Mouse (Mus musculus) layer of hippocampus, postnatal 25 days (tissue): ENCODE measurements at regions not wholly inside any gene's neighbourhood (a gene's known extent, or its start where the extent isn't known, plus 50 kb on each side); places are given as distances from the start of the nearest gene placed in this dataset.

ENCODE experiments used
- DNase-seq, 2 experiments: peaks; one replicate each; pipeline ENCODE4 v3.0.0; 2022; ENCODE audit warnings: mixed read lengths in 2 of 2, low spot score in 1 of 2; ENCODE audit errors: extremely low spot score in 1 of 2

DNA sequence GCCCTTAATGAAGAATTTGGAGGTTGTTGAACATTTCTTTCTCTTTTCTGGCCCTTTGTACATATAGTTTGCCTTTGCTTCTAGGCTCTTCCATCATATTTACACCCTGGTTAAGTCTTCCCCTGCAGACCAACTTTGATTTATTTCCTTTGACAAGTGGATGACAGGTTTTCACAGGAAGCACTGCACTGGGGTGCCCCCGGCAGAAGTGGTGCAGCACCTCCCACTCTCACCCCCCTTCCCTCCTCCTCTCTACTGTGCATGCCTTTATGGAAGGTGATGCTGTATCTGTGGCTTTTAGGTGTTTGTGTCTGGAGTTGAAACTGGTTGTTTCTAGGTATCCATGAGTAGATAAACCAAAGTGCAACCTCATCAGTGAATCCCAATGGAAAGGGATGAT, 518.2 kb upstream of the Nr5a2 start:
- no peak for DNase-seq

DNA sequence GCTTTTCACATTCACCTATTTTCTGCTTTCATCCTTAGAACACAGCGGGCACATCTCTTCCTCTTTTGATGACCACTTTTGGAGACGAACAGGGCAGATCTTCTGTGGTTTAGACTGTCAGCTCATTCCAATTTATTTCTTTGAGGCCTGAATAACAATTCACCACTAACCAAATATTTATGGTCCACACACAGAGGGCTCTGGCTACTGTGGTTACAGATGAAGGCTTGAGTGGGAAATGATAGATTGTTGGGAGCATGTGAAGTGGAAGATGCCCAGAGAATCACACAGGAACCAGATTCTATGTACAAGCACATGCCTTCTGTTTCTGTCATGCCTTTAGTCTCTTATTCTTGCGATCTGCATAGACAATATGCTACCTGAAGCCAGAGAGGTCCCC, 517.0 kb upstream of the Nr5a2 start:
- no peak for DNase-seq

DNA sequence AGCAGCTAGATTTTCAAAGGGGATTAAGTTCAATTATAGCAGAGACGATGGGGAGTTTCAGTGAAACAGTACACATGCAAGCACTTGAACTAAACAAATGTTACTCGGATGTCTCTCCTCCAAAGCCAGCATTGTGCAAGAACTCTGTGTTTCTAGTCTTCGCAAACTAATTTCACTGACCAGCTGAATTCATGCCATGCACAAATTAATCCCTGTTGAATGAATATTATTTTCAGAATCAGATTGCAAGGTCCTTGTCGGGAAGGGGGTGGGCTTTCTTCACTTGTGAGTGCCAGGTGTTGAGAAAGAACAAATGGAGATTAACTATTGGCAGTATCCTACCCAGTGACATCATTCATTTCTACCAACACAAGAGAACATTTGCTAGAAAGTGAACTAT, 514.6 kb upstream of the Nr5a2 start:
- no peak for DNase-seq

GRCm38 (mm10) chr1:137473800-137474685, 513.8 kb upstream of the Nr5a2 start:
- DNase-seq: no peak

GRCm38 (mm10) chr1:137464971-137465370, 504.7 kb upstream of the Nr5a2 start:
- DNase-seq: no peak

DNA sequence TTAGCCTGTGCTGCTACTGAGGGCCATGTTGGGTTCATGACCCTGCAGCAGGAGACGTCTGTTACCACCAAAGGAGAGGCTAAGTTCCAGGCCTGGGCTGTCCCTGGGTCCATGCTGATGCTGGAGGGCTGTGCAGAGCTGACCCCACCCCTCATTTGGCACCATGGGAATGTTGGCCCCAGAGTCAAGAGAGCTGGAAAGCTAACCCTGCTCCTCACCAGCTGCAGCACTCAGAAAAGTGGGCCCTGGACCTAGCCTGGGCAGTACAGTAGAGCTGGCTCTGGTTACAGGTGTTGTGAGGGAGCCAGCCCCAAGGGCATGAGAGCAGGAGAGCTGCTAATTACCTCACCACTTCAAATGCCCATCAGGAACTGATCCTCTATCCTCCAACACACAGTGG, 500.9 kb upstream of the Nr5a2 start:
- no peak for DNase-seq

- no peak for DNase-seq
These were observed 493.4 kb upstream of the Nr5a2 start for GRCm38 (mm10) chr1:137453446-137454208.

GRCm38 (mm10) chr1:137452749-137453148, 492.5 kb upstream of the Nr5a2 start:
- DNase-seq: no peak

DNA sequence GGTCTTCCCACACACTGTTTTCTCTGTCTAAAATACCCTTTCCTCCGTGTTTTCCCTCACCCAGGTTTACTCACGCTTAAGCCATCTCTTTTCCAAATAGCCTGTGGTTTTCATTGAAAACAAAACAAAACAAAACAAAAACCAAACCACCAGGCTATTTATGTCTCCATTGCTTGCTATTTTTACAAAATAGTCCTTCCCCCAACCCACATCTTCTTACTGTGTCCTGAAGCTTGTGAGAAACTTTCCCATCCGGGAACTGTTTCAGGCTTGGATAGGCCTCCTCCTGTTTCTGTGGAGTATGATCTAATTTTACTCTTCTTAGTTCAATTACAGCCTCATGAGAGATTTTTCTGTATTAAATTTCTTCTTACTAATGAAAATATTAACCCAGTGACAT, 486.2 kb upstream of the Nr5a2 start:
- DNase-seq: no peak

GRCm38 (mm10) chr1:137428110-137428509, 467.9 kb upstream of the Nr5a2 start:
- no peak for DNase-seq

DNA sequence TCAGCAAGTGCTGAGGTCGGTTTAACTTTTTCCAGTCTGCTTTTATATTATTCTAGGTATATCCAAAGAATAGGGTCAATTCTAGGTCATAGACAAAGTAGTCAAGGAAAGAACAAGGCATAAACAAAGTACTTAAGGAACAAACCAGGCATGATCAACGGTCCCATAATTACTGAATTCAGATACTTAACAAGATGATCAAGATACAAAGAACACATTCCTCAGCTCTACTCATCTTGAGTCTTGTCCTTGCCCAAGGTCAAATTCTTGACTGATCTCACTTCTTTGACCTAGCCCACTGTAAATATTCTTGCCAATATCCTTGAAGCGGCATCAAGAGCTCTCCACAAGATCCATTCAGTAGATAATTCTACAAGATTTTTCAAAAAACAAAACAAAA, 458.1 kb upstream of the Nr5a2 start:
- DNase-seq: no peak

DNA sequence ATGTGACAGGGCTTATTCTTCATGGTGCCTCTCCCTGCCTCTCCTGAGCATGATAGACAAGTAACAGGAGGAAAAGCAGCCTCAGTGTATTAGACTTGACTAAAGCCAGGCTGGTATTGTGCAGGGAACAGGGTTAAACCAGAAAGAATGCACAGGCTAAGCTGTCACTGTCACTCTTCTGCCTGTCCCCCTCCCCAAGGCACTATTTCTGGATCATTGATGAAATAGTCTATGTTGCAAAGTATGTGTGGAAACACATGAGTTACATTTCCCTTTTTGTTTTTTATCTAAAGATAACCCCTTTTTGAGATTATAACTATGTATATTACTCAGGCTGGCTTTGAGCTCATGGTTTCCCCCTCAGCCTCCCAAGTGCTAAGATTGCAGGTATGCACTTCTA, 436.5 kb upstream of the Nr5a2 start:
- DNase-seq: no peak

DNA sequence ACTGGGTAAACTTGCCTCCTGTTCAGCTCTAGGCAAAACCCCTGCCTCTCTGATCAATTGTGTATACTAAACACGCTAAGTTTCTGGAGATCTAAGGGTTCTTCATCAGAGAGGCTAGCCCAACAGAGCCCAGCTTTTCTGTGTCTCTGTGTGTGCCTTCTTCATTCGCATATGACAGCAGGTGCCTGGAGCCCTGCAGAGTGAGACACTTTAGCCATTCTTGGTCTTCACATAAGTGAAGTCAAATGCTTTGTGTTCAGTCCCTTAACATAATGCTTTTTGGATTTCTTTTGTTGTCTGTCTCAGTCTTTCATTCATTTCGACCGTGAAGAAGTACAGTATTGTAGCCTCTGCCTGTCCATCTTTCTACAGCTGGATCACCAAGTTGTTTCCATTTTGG, 427.3 kb upstream of the Nr5a2 start:
- DNase-seq: no peak

- DNase-seq: no peak
These were observed 418.1 kb upstream of the Nr5a2 start for GRCm38 (mm10) chr1:137378072-137378985.

GRCm38 (mm10) chr1:137376685-137377084, 416.4 kb upstream of the Nr5a2 start:
- no peak for DNase-seq

DNA sequence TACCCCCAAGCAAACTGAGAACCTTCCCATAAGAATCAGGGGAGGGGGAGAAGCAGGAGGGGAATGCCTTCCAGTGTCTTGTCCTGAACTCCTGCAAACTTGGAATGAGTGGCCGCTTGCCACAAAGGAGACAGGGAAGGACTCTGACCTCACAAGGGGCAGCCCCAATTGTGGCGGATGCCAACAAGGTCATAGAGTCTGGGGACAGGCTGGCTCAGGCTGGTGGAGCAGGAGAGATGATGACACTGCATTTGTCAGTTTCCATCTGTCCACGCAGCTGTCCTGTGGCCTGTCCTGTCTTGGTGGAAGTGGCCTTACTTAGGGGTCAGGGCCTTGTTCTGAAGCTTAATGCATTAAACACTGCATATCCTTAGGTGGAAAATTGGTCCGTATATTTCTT, 414.4 kb upstream of the Nr5a2 start:
- no peak for DNase-seq

- DNase-seq: no peak
These were observed 413.5 kb upstream of the Nr5a2 start for GRCm38 (mm10) chr1:137373509-137374420.

- DNase-seq: no peak
These were observed 412.0 kb upstream of the Nr5a2 start for GRCm38 (mm10) chr1:137372236-137372635.

DNA sequence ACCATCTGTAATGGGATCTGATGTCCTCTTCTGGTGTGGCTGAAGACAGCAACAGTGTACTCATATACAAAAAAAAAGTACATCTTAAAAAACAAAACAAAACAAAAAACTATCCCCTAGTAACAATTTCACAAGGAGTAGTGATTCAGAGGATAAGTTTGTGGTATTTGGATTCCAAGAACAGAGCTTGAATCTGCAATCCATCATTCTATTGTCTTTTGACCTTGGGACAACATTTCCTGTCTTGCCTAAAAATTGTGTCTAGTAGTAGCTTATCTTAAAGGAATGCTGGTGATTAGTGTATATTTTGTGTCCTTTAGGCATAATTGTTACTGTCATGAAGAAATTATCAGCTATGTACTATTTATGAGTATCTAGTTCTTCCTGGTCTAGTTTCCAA, 404.1 kb upstream of the Nr5a2 start:
- no peak for DNase-seq

DNA sequence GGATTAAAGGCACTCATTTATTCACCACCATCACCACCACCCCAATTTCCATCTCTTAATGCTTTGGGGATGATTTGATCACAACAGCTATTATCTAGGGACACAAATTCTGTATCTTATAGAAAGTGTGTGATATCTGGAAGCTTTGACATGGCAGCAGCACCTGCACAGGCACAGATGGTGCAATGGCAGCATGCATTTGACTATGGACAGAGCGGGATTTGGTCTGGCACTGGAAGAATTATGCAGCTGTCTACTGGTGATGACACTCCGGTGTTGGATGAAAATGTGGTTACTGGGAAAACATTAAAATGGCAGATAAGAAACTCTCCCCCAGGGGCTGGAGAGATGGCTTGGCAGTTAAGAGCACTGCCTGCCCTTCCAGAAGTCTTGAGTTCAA, 403.7 kb upstream of the Nr5a2 start:
- DNase-seq: no peak
